Mouse (Mus musculus) hindbrain, postnatal 0 days (tissue): Measurements from ENCODE around the gene B3galt1. TPM values are rescaled to one million over a fixed set of nuclear protein-coding genes. Genes with fewer than 3 reads are reported as not detected.
A peak's percentile ranks its signal among the peaks of the same experiment; 100 is the strongest.

Experiments
- ATAC-seq: fragments of 200-750 bp; cut with Nextera tagmentation; 2 replicates; pipeline ENCODE4 v1.8.0; 2017; ENCODE audit warnings: mild to moderate bottlenecking, moderate TSS enrichment, moderate library complexity
- DNase-seq: peaks from one replicate; pipeline ENCODE4 v3.0.0-alpha.2; 2015; ENCODE audit warnings: low spot score
- H3K27ac ChIP-seq: fragments of 300-500 bp; sonication (generic); 2 replicates; pipeline ENCODE4 v1.5.1; 2014; ENCODE audit warnings: mild to moderate bottlenecking
- H3K27me3 ChIP-seq: fragments of 300-500 bp; sonication (generic); 2 replicates; pipeline ENCODE4 v1.6.1; 2014; ENCODE audit warnings: low read length, mixed read lengths; ENCODE audit not compliant: insufficient read depth
- H3K36me3 ChIP-seq: fragments of 300-500 bp; sonication (generic); 2 replicates; pipeline ENCODE4 v1.6.1; 2014; ENCODE audit warnings: low read length, mixed read lengths; ENCODE audit not compliant: insufficient read depth
- H3K4me1 ChIP-seq: fragments of 300-500 bp; sonication (generic); 2 replicates; pipeline ENCODE4 v1.6.1; 2014; ENCODE audit warnings: antibody characterized with exemption, low read length, mixed read lengths; ENCODE audit not compliant: insufficient read depth
- H3K4me2 ChIP-seq: fragments of 300-500 bp; sonication (generic); 2 replicates; pipeline ENCODE4 v1.6.1; 2014; ENCODE audit warnings: low read depth, mild to moderate bottlenecking, low read length, moderate library complexity, mixed read lengths
- H3K4me3 ChIP-seq: fragments of 300-500 bp; sonication (generic); 2 replicates; pipeline ENCODE4 v1.5.1; 2014; ENCODE audit warnings: low read length
- H3K9ac ChIP-seq: fragments of 300-500 bp; sonication (generic); replicated peaks from 2 replicates; pipeline ENCODE4 v1.6.1; 2014; ENCODE audit warnings: mild to moderate bottlenecking, low read length, moderate library complexity, mixed read lengths
- H3K9me3 ChIP-seq: fragments of 300-500 bp; sonication (generic); 2 replicates; pipeline ENCODE4 v1.6.1; 2016; ENCODE audit warnings: low read length, mixed read lengths
- CTCF ChIP-seq: IDR thresholded peaks from 2 replicates; pipeline ENCODE4 v1.5.1; 2016; ENCODE audit warnings: antibody characterized with exemption, control low read depth, low read depth
- WGBS: fragments of 180-500 bp; shearing (Covaris S2); extraction: QIAGEN DNeasy Blood & Tissue Kit; methylation state at CpG from one replicate; pipeline ENCODE4 v1.1.7; 2014; 5-methylcytosine and 5-hydroxymethylcytosine counted together
- polyA plus RNA-seq: library from polyadenylated mRNA; unstranded; fragments of >200 nt; fragmentation: Nextera tagmentation; extraction: Ambion mirVana; gene quantifications from 2 replicates; pipeline ENCODE4 v1.2.1, GENCODE M21; 2015
- total RNA-seq: library from RNA; depleted of rRNA; stranded (reverse); fragments of >200 nt; gene quantifications from 2 replicates; pipeline ENCODE4 v1.2.3, GENCODE M21; 2014

Gene B3galt1
- total and polyA plus RNA-seq, 2 experiments from 2014 or later = 11.5 to 51.3 TPM

DNA sequence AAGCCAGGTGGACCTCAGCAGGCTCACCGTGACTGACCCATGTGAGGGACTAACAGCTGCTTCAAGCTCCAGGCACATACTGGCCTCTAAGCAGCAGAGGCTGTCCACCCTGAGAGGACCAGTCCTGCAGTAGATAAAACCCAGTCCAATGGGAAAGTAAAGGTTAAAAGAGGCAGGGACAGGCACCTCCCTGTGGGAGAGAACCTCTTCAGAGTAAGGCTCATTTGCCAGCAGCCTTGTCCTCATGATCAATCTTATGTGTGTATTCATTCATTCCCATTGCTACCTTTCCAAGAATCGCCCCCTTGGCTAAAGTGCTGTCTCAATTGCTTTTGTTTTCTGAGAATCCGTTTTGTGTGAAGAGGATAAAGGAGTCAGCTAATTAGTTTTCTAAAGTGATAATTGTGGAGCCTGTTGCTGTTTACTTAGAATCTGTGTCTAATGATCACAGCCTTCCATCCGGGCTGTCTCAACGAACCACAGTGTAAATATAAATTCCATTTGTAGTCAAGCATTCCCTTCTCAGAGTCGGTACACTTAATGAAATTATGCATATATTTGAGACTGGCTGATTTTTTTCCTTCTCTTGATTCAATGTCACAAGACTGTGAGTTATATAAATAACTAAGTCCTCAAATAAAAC lies 412.1 kb downstream of the B3galt1 start:
- Histone ChIP-seq H3K27me3 (no peaks in the 10 kb centered on the region), H3K4me3 (no peak overlapping the region), H3K4me2 (no peak overlapping the region), H3K27ac (no peak overlapping the region), H3K9ac (no peak overlapping the region), H3K9me3 (no peaks in the 10 kb centered on the region), H3K36me3 (no peaks in the 10 kb centered on the region), H3K4me1 (no peaks in the 10 kb centered on the region; the same call in 1 of the 2 replicates)
- 40% methylated on average over 6 of the region's 6 CpGs for WGBS
- DNase-seq = peak; percentile 30
- ATAC-seq = peak; percentile 38; the same call in 1 of the 2 replicates
- TF ChIP-seq CTCF = no peak

- ATAC-seq (no peak), DNase-seq (no peak)
- H3K27ac ChIP-seq = no peak overlapping the region
- no peak overlapping the region for H3K4me3 ChIP-seq
- H3K9me3 ChIP-seq = no peaks in the 10 kb centered on the region
- no peak for TF ChIP-seq CTCF
- H3K9ac ChIP-seq = no peak overlapping the region
- no peaks in the 10 kb centered on the region for H3K27me3 ChIP-seq
- H3K4me1 ChIP-seq = no peaks in the 10 kb centered on the region
- no peak overlapping the region for H3K4me2 ChIP-seq
- 91% methylated on average over 3 of the region's 3 CpGs for WGBS
- H3K36me3 ChIP-seq = no peaks in the 10 kb centered on the region
Measured at GRCm38 (mm10) chr2:67983563-67983962, 417.9 kb downstream of the B3galt1 start.

GRCm38 (mm10) chr2:67985133-67985532 lies 419.5 kb downstream of the B3galt1 start:
- no peaks in the 10 kb centered on the region for H3K4me1 ChIP-seq
- no peak overlapping the region for H3K4me2 ChIP-seq
- DNase-seq (no peak), ATAC-seq (no peak)
- 83% methylated on average over 3 of the region's 3 CpGs for WGBS
- no peak overlapping the region for H3K9ac ChIP-seq
- no peak overlapping the region for H3K4me3 ChIP-seq
- H3K27ac ChIP-seq = no peak overlapping the region
- no peaks in the 10 kb centered on the region for H3K36me3 ChIP-seq
- TF ChIP-seq CTCF = no peak
- no peaks in the 10 kb centered on the region for H3K9me3 ChIP-seq
- H3K27me3 ChIP-seq = no peaks in the 10 kb centered on the region

DNA sequence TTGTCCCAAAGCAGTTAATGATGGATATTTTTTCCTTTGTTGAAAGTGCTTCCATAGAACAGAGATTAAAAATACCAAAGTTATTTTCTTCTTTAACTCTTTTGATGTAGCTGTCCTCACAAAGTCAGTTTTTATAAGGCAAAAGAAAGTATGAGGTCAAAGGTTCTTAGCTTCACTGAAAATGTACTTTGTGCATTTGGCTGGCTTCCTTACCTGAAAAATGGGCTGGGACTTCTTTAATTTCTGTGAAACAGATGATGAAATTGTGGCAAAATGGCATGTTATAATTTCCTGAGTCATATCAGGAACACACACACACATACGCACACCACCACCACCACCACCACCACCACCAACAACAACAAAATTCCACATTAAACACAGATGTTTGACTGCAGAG lies 427.8 kb downstream of the B3galt1 start:
- no peak for DNase-seq
- ATAC-seq = no peak
- no peak overlapping the region for H3K27ac ChIP-seq
- no peaks in the 10 kb centered on the region for H3K27me3 ChIP-seq
- no peak for TF ChIP-seq CTCF
- no peaks in the 10 kb centered on the region for H3K36me3 ChIP-seq
- 96% methylated on average over 1 of the region's 1 CpGs for whole genome bisulfite sequencing
- no peak overlapping the region for H3K4me2 ChIP-seq
- no peaks in the 10 kb centered on the region for H3K4me1 ChIP-seq
- no peaks in the 10 kb centered on the region for H3K9me3 ChIP-seq
- H3K4me3 ChIP-seq = no peak overlapping the region
- H3K9ac ChIP-seq = no peak overlapping the region

DNA sequence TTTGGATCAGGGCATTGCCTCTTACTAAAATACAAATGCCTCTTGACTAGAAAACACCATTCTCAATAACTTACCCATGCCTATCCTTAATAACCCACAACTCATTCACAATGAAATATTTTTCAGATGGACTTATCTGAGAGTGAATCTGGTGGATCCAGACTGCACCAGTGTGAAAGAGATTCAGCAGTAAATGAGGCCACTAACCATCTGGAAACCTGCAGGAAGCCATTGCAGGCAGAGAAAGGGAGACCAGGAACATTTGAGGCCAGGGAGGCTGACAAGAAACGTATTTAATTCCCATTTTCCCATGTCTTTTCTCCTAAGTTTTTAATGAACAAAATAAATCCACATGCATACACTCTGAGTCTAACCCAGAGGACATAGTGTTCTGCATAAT lies 437.4 kb downstream of the B3galt1 start:
- TF ChIP-seq CTCF = no peak
- DNase-seq (no peak), ATAC-seq (no peak)
- Histone ChIP-seq H3K9me3 (no peaks in the 10 kb centered on the region), H3K27me3 (no peaks in the 10 kb centered on the region), H3K4me2 (no peak overlapping the region), H3K9ac (no peak overlapping the region), H3K4me1 (no peaks in the 10 kb centered on the region), H3K27ac (no peak overlapping the region), H3K36me3 (no peaks in the 10 kb centered on the region), H3K4me3 (no peak overlapping the region)
- WGBS = 56% methylated on average over 1 of the region's 1 CpGs

GRCm38 (mm10) chr2:68005210-68005609 lies 439.5 kb downstream of the B3galt1 start:
- ATAC-seq (no peak), DNase-seq (no peak)
- TF ChIP-seq CTCF = no peak
- Histone ChIP-seq H3K4me3 (no peak overlapping the region), H3K36me3 (no peaks in the 10 kb centered on the region), H3K9me3 (no peaks in the 10 kb centered on the region), H3K27me3 (no peaks in the 10 kb centered on the region), H3K27ac (no peak overlapping the region), H3K4me1 (no peaks in the 10 kb centered on the region), H3K9ac (no peak overlapping the region), H3K4me2 (no peak overlapping the region)
- 94% methylated on average over 9 of the region's 9 CpGs for WGBS

GRCm38 (mm10) chr2:68005711-68006110 lies 440.0 kb downstream of the B3galt1 start:
- no peaks in the 10 kb centered on the region for H3K36me3 ChIP-seq
- H3K9ac ChIP-seq = no peak overlapping the region
- no peak for TF ChIP-seq CTCF
- H3K9me3 ChIP-seq = no peaks in the 10 kb centered on the region
- H3K4me1 ChIP-seq = no peaks in the 10 kb centered on the region
- H3K27me3 ChIP-seq = no peaks in the 10 kb centered on the region
- H3K27ac ChIP-seq = no peak overlapping the region
- DNase-seq = no peak
- no peak for ATAC-seq
- H3K4me2 ChIP-seq = no peak overlapping the region
- no peak overlapping the region for H3K4me3 ChIP-seq
- WGBS = 76% methylated on average over 7 of the region's 7 CpGs
